Mouse (Mus musculus): ENCODE measurements around the gene Ptpdc1.
A peak's percentile ranks its signal among the peaks of the same experiment; 100 is the strongest.

- TF ChIP-seq CTCF (IDR thresholded peaks at IDR 0.05; ENCODE audit: control insufficient read depth, insufficient read depth, insufficient read length) = no peak
- TF ChIP-seq USF1 (IDR thresholded peaks at IDR 0.05; ENCODE audit: low read depth) = peak; percentile 97
These were observed 79.0 kb downstream of the Ptpdc1 start for GRCm38 (mm10) chr13:48546330-48546917.

Measured in C2C12 (cell line).